Mouse (Mus musculus): ENCODE results near the gene Pacsin1.

GRCm38 (mm10) chr17:27626681-27627080, 28.6 kb upstream of the Pacsin1 start:
- no peak for TF ChIP-seq CTCF (IDR thresholded peaks at IDR 0.05; ENCODE audit: low read depth, low read length)
- no peak for TF ChIP-seq POLR2A (IDR thresholded peaks at IDR 0.05; ENCODE audit: extremely low read depth, insufficient read depth, low read length)
